Mouse (Mus musculus) hindbrain, embryonic 13.5 days (tissue): ENCODE measurements at regions not wholly inside any gene's neighbourhood (a gene's known extent, or its start where the extent isn't known, plus 50 kb on each side); places are given as distances from the start of the nearest gene placed in this dataset.
A peak's percentile ranks its signal among the peaks of the same experiment; 100 is the strongest.

Experiments used
- ATAC-seq: fragments of 200-750 bp; cut with Nextera tagmentation; 2 replicates; pipeline ENCODE4 v1.8.0; 2017; ENCODE audit warnings: moderate TSS enrichment; ENCODE audit not compliant: low FRiP score
- H3K27ac ChIP-seq: fragments of 300-500 bp; sonication (generic); 2 replicates; pipeline ENCODE4 v1.5.1; 2015; ENCODE audit warnings: inconsistent platforms, mild to moderate bottlenecking, moderate library complexity
- H3K27me3 ChIP-seq: fragments of 300-500 bp; sonication (generic); 2 replicates; pipeline ENCODE4 v1.6.1; 2015; ENCODE audit warnings: mild to moderate bottlenecking, inconsistent platforms
- H3K36me3 ChIP-seq: fragments of 300-500 bp; sonication (generic); 2 replicates; pipeline ENCODE4 v1.6.1; 2015; ENCODE audit warnings: mild to moderate bottlenecking, inconsistent platforms
- H3K4me1 ChIP-seq: fragments of 300-500 bp; sonication (generic); replicated peaks from 2 replicates; pipeline ENCODE4 v1.6.1; 2015; ENCODE audit warnings: inconsistent platforms
- H3K4me2 ChIP-seq: fragments of 300-500 bp; sonication (generic); 2 replicates; pipeline ENCODE4 v1.6.1; 2015; ENCODE audit warnings: inconsistent platforms, mild to moderate bottlenecking, moderate library complexity
- H3K4me3 ChIP-seq: fragments of 300-500 bp; sonication (generic); 2 replicates; pipeline ENCODE4 v1.5.1; 2015; ENCODE audit warnings: mild to moderate bottlenecking, inconsistent platforms
- H3K9ac ChIP-seq: fragments of 300-500 bp; sonication (generic); 2 replicates; pipeline ENCODE4 v1.6.1; 2015; ENCODE audit warnings: mild to moderate bottlenecking, inconsistent platforms
- H3K9me3 ChIP-seq: fragments of 300-500 bp; sonication (generic); 2 replicates; pipeline ENCODE4 v1.6.1; 2016; ENCODE audit warnings: inconsistent platforms
- WGBS: fragments of 180-500 bp; shearing (Covaris S2); methylation state at CpG from one replicate; pipeline ENCODE4 v1.1.7; 2015; 5-methylcytosine and 5-hydroxymethylcytosine counted together

GRCm38 (mm10) chr1:40907813-40908212 lies 102.4 kb downstream of the Tmem182 start:
- no peaks in the 10 kb centered on the region for H3K9me3 ChIP-seq
- H3K27me3 ChIP-seq, result no peaks in the 10 kb centered on the region
- H3K4me3 ChIP-seq, result no peak overlapping the region
- H3K4me2 ChIP-seq, result no peak overlapping the region
- H3K9ac ChIP-seq, result no peak overlapping the region
- no peaks in the 10 kb centered on the region for H3K36me3 ChIP-seq
- no peak for ATAC-seq
- H3K27ac ChIP-seq, result no peak overlapping the region
- no peaks in the 10 kb centered on the region for H3K4me1 ChIP-seq

DNA sequence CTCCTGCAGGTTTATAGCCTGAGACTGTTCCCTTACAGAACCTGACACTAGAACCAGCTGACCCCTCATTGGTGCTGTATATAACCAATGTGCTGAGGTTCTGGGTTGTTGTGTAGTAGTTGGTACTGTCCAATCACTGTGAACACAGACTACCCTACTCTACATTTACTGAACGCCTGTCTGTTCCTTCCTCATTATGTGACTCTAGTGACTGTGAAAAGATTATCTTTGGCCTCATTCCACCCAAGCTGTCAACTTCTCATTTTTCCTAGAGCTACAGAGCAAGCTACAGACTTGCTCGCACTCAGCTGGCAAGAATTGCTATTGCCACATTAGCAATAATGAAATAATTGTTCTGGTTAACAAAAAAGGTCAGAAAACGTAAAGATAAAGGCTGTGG lies 108.2 kb downstream of the Tmem182 start:
- no peaks in the 10 kb centered on the region for H3K9me3 ChIP-seq
- no peak for ATAC-seq
- H3K36me3 ChIP-seq, result no peaks in the 10 kb centered on the region
- H3K4me2 ChIP-seq, result no peak overlapping the region
- H3K27ac ChIP-seq, result no peak overlapping the region
- H3K27me3 ChIP-seq, result no peaks in the 10 kb centered on the region
- WGBS, result 60% methylated on average over 3 of the region's 3 CpGs
- H3K4me1 ChIP-seq, result no peaks in the 10 kb centered on the region
- no peak overlapping the region for H3K9ac ChIP-seq
- no peak overlapping the region for H3K4me3 ChIP-seq

DNA sequence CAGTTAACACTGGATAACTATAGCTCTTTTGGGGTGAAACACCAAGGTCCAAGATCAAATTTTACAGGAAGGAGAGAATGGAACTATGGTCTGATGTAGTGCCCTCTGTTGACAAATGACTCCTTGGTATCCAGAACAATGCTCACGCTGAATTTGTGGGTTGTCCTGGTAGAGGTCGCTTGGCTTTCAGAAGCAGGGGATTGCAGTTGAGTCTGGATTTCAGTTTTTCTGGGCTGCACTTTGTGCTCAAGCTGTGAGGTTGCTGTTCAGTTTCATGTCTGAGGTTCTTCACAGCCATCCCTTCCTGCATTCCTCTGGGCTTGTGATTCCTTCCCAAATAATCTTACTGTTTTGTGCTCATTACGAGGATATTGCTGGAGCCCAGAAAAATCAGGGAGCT lies 118.9 kb downstream of the Tmem182 start:
- no peaks in the 10 kb centered on the region for H3K36me3 ChIP-seq
- H3K4me3 ChIP-seq, result no peak overlapping the region
- no peaks in the 10 kb centered on the region for H3K27me3 ChIP-seq
- H3K4me2 ChIP-seq, result no peak overlapping the region
- no peak for ATAC-seq
- H3K4me1 ChIP-seq, result no peaks in the 10 kb centered on the region
- no peaks in the 10 kb centered on the region for H3K9me3 ChIP-seq
- H3K9ac ChIP-seq, result no peak overlapping the region
- no peak overlapping the region for H3K27ac ChIP-seq
- WGBS, result 87% methylated on average over 3 of the region's 3 CpGs

GRCm38 (mm10) chr1:40924780-40925179 lies 119.4 kb downstream of the Tmem182 start:
- Histone ChIP-seq H3K27ac (no peak overlapping the region), H3K4me3 (no peak overlapping the region), H3K9ac (no peak overlapping the region), H3K27me3 (no peaks in the 10 kb centered on the region), H3K9me3 (no peaks in the 10 kb centered on the region), H3K4me1 (no peaks in the 10 kb centered on the region), H3K36me3 (no peaks in the 10 kb centered on the region), H3K4me2 (no peak overlapping the region)
- 78% methylated on average over 7 of the region's 7 CpGs for WGBS
- no peak for ATAC-seq

DNA sequence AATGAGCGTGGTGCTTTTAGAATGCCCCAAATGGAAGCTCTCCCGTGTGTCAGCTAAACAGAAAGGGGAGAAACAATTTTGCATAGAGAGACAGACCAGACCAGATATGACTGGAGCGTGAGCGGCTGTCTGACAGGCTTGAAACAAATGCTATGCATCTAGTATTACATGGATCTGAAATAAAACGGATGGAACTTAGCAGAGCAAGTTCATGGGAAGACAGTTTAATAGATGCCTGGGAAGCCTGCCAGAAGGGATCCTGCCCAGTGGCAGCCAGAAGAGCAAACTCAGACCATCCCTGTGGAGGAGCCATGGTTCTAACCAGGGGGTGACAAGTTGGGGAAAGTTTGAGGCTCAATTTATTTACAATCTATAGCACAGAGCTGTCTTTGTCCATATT lies 126.0 kb downstream of the Tmem182 start:
- no peaks in the 10 kb centered on the region for H3K9me3 ChIP-seq
- no peak for ATAC-seq
- H3K4me2 ChIP-seq, result no peak overlapping the region
- H3K27ac ChIP-seq, result no peak overlapping the region
- no peak overlapping the region for H3K4me3 ChIP-seq
- no peaks in the 10 kb centered on the region for H3K36me3 ChIP-seq
- no peaks in the 10 kb centered on the region for H3K27me3 ChIP-seq
- WGBS, result 87% methylated on average over 5 of the region's 5 CpGs
- no peaks in the 10 kb centered on the region for H3K4me1 ChIP-seq
- no peak overlapping the region for H3K9ac ChIP-seq

GRCm38 (mm10) chr1:40936729-40937128 lies 131.3 kb downstream of the Tmem182 start:
- Histone ChIP-seq H3K4me2 (no peak overlapping the region), H3K4me1 (no peaks in the 10 kb centered on the region), H3K9ac (no peak overlapping the region), H3K4me3 (no peak overlapping the region), H3K27me3 (no peaks in the 10 kb centered on the region), H3K36me3 (no peaks in the 10 kb centered on the region), H3K9me3 (no peaks in the 10 kb centered on the region), H3K27ac (no peak overlapping the region)
- ATAC-seq, result no peak
- WGBS, result 80% methylated on average over 3 of the region's 3 CpGs

DNA sequence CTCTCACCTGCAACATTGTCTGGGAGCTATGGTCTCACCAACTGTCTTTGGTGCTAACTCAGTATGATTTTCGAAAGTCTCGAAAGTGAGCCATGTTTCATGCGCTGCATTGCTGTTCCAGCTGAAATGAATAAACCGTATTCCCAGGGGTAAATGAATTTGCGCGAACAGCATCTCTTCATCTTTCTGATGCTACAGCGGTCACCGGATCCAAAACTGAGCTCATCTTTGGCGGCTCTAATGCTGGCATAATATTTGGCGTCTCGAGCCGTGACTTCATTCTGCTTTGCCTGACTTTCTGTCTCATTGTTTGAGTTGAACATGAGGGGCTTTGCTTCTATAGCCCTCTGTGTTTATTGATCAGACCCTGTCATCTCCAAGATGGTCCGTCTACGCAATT lies 137.3 kb downstream of the Tmem182 start:
- H3K4me3 ChIP-seq, result no peak overlapping the region
- H3K4me2 ChIP-seq, result 0 out of 2 replicates have a peak overlapping the region, but pooled peaks have one; percentile 8
- no peak overlapping the region for H3K9ac ChIP-seq
- no peaks in the 10 kb centered on the region for H3K9me3 ChIP-seq
- peak overlapping the region; percentile 81 for H3K27ac ChIP-seq
- 86% methylated on average over 14 of the region's 14 CpGs for WGBS
- H3K36me3 ChIP-seq, result no peaks in the 10 kb centered on the region
- ATAC-seq, result no peak
- H3K4me1 ChIP-seq, result peaks cover 10% of the 10 kb centered on the region
- H3K27me3 ChIP-seq, result no peaks in the 10 kb centered on the region

GRCm38 (mm10) chr1:40943165-40943564 lies 137.8 kb downstream of the Tmem182 start:
- Histone ChIP-seq H3K4me2 (0 out of 2 replicates have a peak overlapping the region, but pooled peaks have one; percentile 8), H3K27ac (peak overlapping the region; percentile 81)
- WGBS, result 53% methylated on average over 7 of the region's 7 CpGs

DNA sequence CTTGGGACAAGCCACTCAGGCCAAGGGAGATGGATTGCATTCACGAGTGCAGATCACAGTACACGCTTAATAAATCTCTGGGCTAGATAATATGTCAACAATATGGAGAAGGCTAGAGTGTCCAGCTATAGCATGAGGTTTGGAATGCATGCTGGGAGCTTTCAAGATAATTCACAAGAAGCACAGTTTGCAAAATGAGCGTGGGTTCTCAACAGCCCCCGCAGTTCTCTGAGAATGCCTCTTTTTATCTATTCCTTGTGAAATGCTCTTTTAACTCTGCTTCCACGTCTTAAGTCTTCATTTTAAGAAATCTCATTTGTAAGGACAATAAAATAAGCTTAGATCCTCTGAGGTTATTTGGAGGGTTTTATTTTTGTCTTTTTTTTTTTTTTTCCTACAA lies 145.2 kb downstream of the Tmem182 start:
- H3K4me3 ChIP-seq, result no peak overlapping the region
- H3K4me1 ChIP-seq, result peaks cover 9% of the 10 kb centered on the region; the same call in 1 of the 2 replicates
- no peak overlapping the region for H3K27ac ChIP-seq
- no peak overlapping the region for H3K4me2 ChIP-seq
- H3K36me3 ChIP-seq, result no peaks in the 10 kb centered on the region
- H3K9ac ChIP-seq, result no peak overlapping the region
- WGBS, result 84% methylated on average over 5 of the region's 5 CpGs
- no peaks in the 10 kb centered on the region for H3K27me3 ChIP-seq
- no peak for ATAC-seq
- no peaks in the 10 kb centered on the region for H3K9me3 ChIP-seq

More at GRCm38 (mm10) chr1:40943165-40943564, 137.8 kb downstream of the Tmem182 start:
- H3K9ac ChIP-seq, result no peak overlapping the region
- no peaks in the 10 kb centered on the region for H3K36me3 ChIP-seq
- no peaks in the 10 kb centered on the region for H3K27me3 ChIP-seq
- no peaks in the 10 kb centered on the region for H3K9me3 ChIP-seq
- H3K4me1 ChIP-seq, result peaks cover 10% of the 10 kb centered on the region
- H3K4me3 ChIP-seq, result no peak overlapping the region
- ATAC-seq, result peak; percentile 57; the same call in 1 of the 2 replicates

GRCm38 (mm10) chr1:40954720-40955163 lies 149.3 kb downstream of the Tmem182 start:
- H3K9me3 ChIP-seq, result no peaks in the 10 kb centered on the region
- H3K9ac ChIP-seq, result no peak overlapping the region
- peaks cover 9% of the 10 kb centered on the region; the same call in 1 of the 2 replicates for H3K4me1 ChIP-seq
- H3K4me2 ChIP-seq, result 0 out of 2 replicates have a peak overlapping the region, but pooled peaks have one; percentile 0
- peak overlapping the region; percentile 76 for H3K27ac ChIP-seq
- no peaks in the 10 kb centered on the region for H3K27me3 ChIP-seq
- H3K36me3 ChIP-seq, result no peaks in the 10 kb centered on the region
- H3K4me3 ChIP-seq, result no peak overlapping the region
- WGBS, result 63% methylated on average over 14 of the region's 14 CpGs
- ATAC-seq, result peak; percentile 68

DNA sequence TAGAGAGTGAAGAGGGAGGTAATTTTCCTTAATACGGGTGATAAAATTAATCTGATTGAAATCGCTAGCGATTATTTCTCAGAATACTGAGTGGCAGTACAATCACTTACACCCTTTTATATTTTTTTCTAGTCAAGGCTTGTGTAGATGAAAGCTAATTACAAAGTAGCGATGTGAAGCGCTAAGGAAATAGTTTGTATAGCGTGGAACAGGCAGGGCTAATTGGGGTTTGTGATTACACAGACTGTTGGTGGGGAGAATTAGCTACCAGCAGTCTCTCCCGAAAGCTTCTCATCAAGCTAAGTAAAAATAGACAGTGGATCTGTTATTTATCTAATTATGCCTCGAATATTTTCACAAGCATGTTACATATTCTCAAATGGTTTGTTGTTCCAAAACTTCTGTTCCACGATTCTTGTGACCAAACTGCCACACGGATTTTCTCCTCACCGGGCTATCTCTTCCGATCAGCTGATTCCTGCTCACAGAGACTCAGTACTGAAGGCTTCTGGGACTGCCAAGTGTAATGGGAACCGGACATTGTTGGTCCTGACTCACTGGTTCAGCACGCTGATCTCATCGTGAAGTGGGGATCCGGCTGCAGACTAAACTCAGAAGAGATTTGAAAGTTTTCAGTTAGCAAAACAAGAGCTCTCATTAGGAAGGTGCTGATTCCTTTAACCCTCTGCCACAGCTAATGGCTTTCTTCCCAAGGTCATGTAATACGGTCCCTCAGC lies 162.5 kb downstream of the Tmem182 start:
- Histone ChIP-seq H3K4me2 (no peak overlapping the region), H3K9me3 (no peaks in the 10 kb centered on the region), H3K4me1 (0 out of 2 replicates have a peak, but pooled peaks cover 5% of the 10 kb centered on the region), H3K36me3 (no peaks in the 10 kb centered on the region), H3K9ac (no peak overlapping the region), H3K27ac (no peak overlapping the region), H3K27me3 (no peaks in the 10 kb centered on the region), H3K4me3 (no peak overlapping the region)
- 76% methylated on average over 17 of the region's 17 CpGs for WGBS
- ATAC-seq, result no peak

DNA sequence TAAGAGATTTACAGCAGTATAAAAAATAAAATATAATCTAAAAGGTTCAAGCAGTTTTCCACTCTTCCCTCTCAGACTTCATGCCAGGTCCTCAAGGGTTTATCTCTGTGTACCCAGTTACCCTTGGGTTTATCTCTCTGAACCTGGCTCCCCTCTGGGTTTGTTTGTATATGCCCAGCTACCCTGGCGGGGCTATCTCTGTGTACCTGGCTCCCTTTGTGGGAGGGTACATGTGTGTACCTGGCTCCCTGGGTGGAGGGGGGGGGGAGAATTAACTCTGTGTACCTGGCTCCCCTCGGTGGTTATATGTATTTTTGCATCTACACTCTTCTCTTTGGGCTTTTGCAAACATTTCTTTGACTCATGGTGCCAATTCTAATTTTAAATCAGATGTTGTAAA lies 178.4 kb downstream of the Tmem182 start:
- WGBS, result 79% methylated on average over 2 of the region's 2 CpGs
- H3K4me3 ChIP-seq, result no peak overlapping the region
- H3K9ac ChIP-seq, result no peak overlapping the region
- no peak for ATAC-seq
- H3K4me1 ChIP-seq, result no peaks in the 10 kb centered on the region
- H3K4me2 ChIP-seq, result no peak overlapping the region
- no peak overlapping the region for H3K27ac ChIP-seq
- no peaks in the 10 kb centered on the region for H3K27me3 ChIP-seq
- H3K9me3 ChIP-seq, result no peaks in the 10 kb centered on the region
- no peaks in the 10 kb centered on the region for H3K36me3 ChIP-seq

- Histone ChIP-seq H3K4me1 (no peaks in the 10 kb centered on the region), H3K27ac (no peak overlapping the region), H3K4me2 (no peak overlapping the region), H3K9me3 (no peaks in the 10 kb centered on the region), H3K4me3 (no peak overlapping the region), H3K36me3 (no peaks in the 10 kb centered on the region), H3K9ac (no peak overlapping the region), H3K27me3 (no peaks in the 10 kb centered on the region)
- ATAC-seq, result no peak
- 86% methylated on average over 4 of the region's 4 CpGs for WGBS
These were observed 187.9 kb downstream of the Tmem182 start for GRCm38 (mm10) chr1:40993327-40993726.
